Mouse (Mus musculus): ENCODE data around the gene Hist1h4h.
"Not testable (repeated sequence)": the region's sequence is repeated elsewhere in the genome, so short reads cannot be mapped to it uniquely, and the experiment has no call there.

DNA sequence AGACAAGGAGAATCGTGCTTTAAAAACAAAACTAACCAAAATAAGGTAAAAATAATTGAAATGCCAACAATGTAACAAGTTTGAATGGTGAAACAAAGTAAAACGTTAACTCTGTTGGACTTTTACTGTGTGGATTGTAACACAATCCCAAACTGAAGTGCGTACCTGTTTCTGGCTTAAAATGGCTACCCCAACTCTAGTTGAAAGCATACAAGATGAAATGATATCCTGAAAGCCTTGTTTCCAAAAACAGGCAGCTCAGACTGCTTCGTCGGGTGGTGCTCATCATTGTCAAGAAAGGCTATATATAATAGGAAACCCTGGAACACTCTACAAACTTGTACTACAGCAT lies 30.7 kb downstream of the Hist1h4h start:
- TF ChIP-seq GATA1 (IDR thresholded peaks at IDR 0.05; ENCODE audit: low read depth, low read length); ZC3H11A (IDR thresholded peaks at IDR 0.05; ENCODE audit: low read depth, low read length); TCF12 (IDR thresholded peaks at IDR 0.05; ENCODE audit: low read depth, low read length); CTCF (IDR thresholded peaks at IDR 0.05 in 2 of 3, conservative IDR thresholded peaks at IDR 0.05 in 1 of 3; ENCODE audit: control insufficient read depth in 1 of 3, insufficient read depth in 1 of 3, low read depth in 2 of 3, low read length in 3 of 3, poor library complexity in 1 of 3, severe bottlenecking in 1 of 3); POLR2A (IDR thresholded peaks at IDR 0.05; ENCODE audit: control insufficient read depth in 1 of 2, insufficient read depth in 1 of 2, low read depth in 1 of 2, low read length in 2 of 2, poor library complexity in 1 of 2); RAD21 (IDR thresholded peaks at IDR 0.05; ENCODE audit: low read depth, low read length); BHLHE40 (IDR thresholded peaks at IDR 0.05; ENCODE audit: borderline replicate concordance, low read depth, low read length); USF2 (IDR thresholded peaks at IDR 0.05; ENCODE audit: borderline replicate concordance in 1 of 2, insufficient read depth in 1 of 2, low read depth in 1 of 2, low read length in 2 of 2); POLR2AphosphoS5 (IDR thresholded peaks at IDR 0.05; ENCODE audit: borderline replicate concordance, low read depth, low read length); MXI1 (IDR thresholded peaks at IDR 0.05; ENCODE audit: low read depth, low read length); ZMIZ1 (IDR thresholded peaks at IDR 0.05; ENCODE audit: low read depth, low read length): not testable (repeated sequence)
